Mouse (Mus musculus) MEL (cell line): ENCODE results near the gene Gm21897. TPM values are rescaled to one million over a fixed set of nuclear protein-coding genes. Genes with fewer than 3 reads are reported as not detected.

Experiments
- DNase-seq: peaks from one replicate; pipeline ENCODE4 v3.0.0; 2011; ENCODE audit warnings: low read depth, low spot score
- H3K27ac ChIP-seq: 2 replicates; pipeline ENCODE4 v1.5.1; 2012; ENCODE audit warnings: low read depth, mild to moderate bottlenecking, control low read depth, low read length, moderate library complexity; ENCODE audit not compliant: control insufficient read depth
- H3K27me3 ChIP-seq, 2 experiments: fragments of 150-350 bp in 1 of 2; sonication (generic) in 1 of 2; 2 replicates each; pipeline ENCODE4 v1.6.1; 2012; ENCODE audit warnings: low read length in 2 of 2, mild to moderate bottlenecking in 2 of 2, improper control_type of control experiment in 1 of 2, moderate library complexity in 1 of 2; ENCODE audit not compliant: insufficient read depth in 2 of 2, control insufficient read depth in 1 of 2
- H3K36me3 ChIP-seq, 2 experiments: 2 replicates each; pipeline ENCODE4 v1.6.1; 2012 to 2014; ENCODE audit warnings: low read length in 2 of 2, improper control_type of control experiment in 1 of 2, inconsistent platforms in 1 of 2, mild to moderate bottlenecking in 1 of 2; ENCODE audit not compliant: insufficient read depth in 2 of 2, control insufficient read depth in 1 of 2
- H3K4me1 ChIP-seq, 2 experiments: fragments of 150-350 bp in 1 of 2; sonication (generic) in 1 of 2; 2 replicates each; pipeline ENCODE4 v1.6.1; 2012; ENCODE audit warnings: low read length in 2 of 2, improper control_type of control experiment in 1 of 2, mild to moderate bottlenecking in 1 of 2; ENCODE audit not compliant: insufficient read depth in 2 of 2, control insufficient read depth in 1 of 2
- H3K4me3 ChIP-seq, 2 experiments: fragments of 150-350 bp in 1 of 2; sonication (generic) in 1 of 2; 2 replicates each; pipeline ENCODE4 v1.5.1; 2012; ENCODE audit warnings: low read depth in 2 of 2, low read length in 2 of 2, mild to moderate bottlenecking in 2 of 2, moderate library complexity in 2 of 2, control low read depth in 1 of 2, improper control_type of control experiment in 1 of 2; ENCODE audit not compliant: control insufficient read depth in 1 of 2, insufficient read depth in 1 of 2
- H3K79me2 ChIP-seq: 2 replicates; pipeline ENCODE4 v1.6.1; 2012; ENCODE audit warnings: mild to moderate bottlenecking, low read length, moderate library complexity; ENCODE audit not compliant: control insufficient read depth, poor library complexity, insufficient read depth
- H3K9ac ChIP-seq: 2 replicates; pipeline ENCODE4 v1.6.1; 2012; ENCODE audit warnings: low read depth, mild to moderate bottlenecking, control low read depth, low read length, moderate library complexity; ENCODE audit not compliant: control insufficient read depth, poor library complexity, severe bottlenecking
- H3K9me3 ChIP-seq: fragments of 150-350 bp; sonication (generic); replicated peaks from 2 replicates; pipeline ENCODE4 v1.6.1; 2012; ENCODE audit warnings: mild to moderate bottlenecking, low read length, improper control_type of control experiment, moderate library complexity; ENCODE audit not compliant: insufficient read depth
- CHD2 ChIP-seq: IDR thresholded peaks from 2 replicates; pipeline ENCODE4 v1.6.1; 2011; ENCODE audit warnings: low read length, improper control_type of control experiment
- ELF1 ChIP-seq: IDR thresholded peaks from 2 replicates; pipeline ENCODE4 v1.6.1; 2014; ENCODE audit warnings: low read depth, mild to moderate bottlenecking, inconsistent platforms, low read length, improper control_type of control experiment, moderate library complexity
- EP300 ChIP-seq, 2 experiments: IDR thresholded peaks; 2 replicates each; pipeline ENCODE4 v1.6.1; 2011; ENCODE audit warnings: improper control_type of control experiment in 2 of 2, low read length in 2 of 2, low read depth in 1 of 2, mild to moderate bottlenecking in 1 of 2
- GABPA ChIP-seq: IDR thresholded peaks from 2 replicates; pipeline ENCODE4 v1.6.1; 2012; ENCODE audit warnings: low read depth, mild to moderate bottlenecking, inconsistent platforms, low read length, improper control_type of control experiment, moderate library complexity
- HCFC1 ChIP-seq: IDR thresholded peaks from 2 replicates; pipeline ENCODE4 v1.6.1; 2012; ENCODE audit warnings: low read depth, mild to moderate bottlenecking, inconsistent platforms, low read length, improper control_type of control experiment, moderate library complexity
- KAT2A ChIP-seq: conservative IDR thresholded peaks from 2 replicates; pipeline ENCODE4 v1.6.1; 2012; ENCODE audit warnings: low read depth, low read length, improper control_type of control experiment, inconsistent platforms
- MAZ ChIP-seq: IDR thresholded peaks from 2 replicates; pipeline ENCODE4 v1.6.1; 2012; ENCODE audit warnings: low read depth, mild to moderate bottlenecking, inconsistent platforms, low read length, improper control_type of control experiment
- MXI1 ChIP-seq: IDR thresholded peaks from 2 replicates; pipeline ENCODE4 v1.6.1; 2011; ENCODE audit warnings: mild to moderate bottlenecking, low read depth, low read length, improper control_type of control experiment
- POLR2AphosphoS2 ChIP-seq: IDR thresholded peaks from 2 replicates; pipeline ENCODE4 v1.6.1; 2011; ENCODE audit warnings: low read length, improper control_type of control experiment
- RAD21 ChIP-seq: IDR thresholded peaks from 2 replicates; pipeline ENCODE4 v1.6.1; 2011; ENCODE audit warnings: mild to moderate bottlenecking, low read depth, low read length, improper control_type of control experiment
- RCOR1 ChIP-seq: IDR thresholded peaks from 2 replicates; pipeline ENCODE4 v1.6.1; 2012; ENCODE audit warnings: low read depth, mild to moderate bottlenecking, inconsistent platforms, low read length, improper control_type of control experiment
- SMC3 ChIP-seq: IDR thresholded peaks from 2 replicates; pipeline ENCODE4 v1.6.1; 2011; ENCODE audit warnings: low read depth, low read length, improper control_type of control experiment
- TBP ChIP-seq: IDR thresholded peaks from 2 replicates; pipeline ENCODE4 v1.8.0; 2011; ENCODE audit warnings: low read depth, low read length, improper control_type of control experiment
- UBTF ChIP-seq: IDR thresholded peaks from 2 replicates; pipeline ENCODE4 v1.6.1; 2012; ENCODE audit warnings: low read depth, mild to moderate bottlenecking, inconsistent platforms, low read length, improper control_type of control experiment, moderate library complexity, borderline replicate concordance; ENCODE audit not compliant: insufficient read depth
- USF2 ChIP-seq, 2 experiments: IDR thresholded peaks; 2 replicates each; pipeline ENCODE4 v1.6.1; 2011 to 2012; ENCODE audit warnings: improper control_type of control experiment in 2 of 2, low read length in 2 of 2, borderline replicate concordance in 1 of 2, inconsistent platforms in 1 of 2, low read depth in 1 of 2, mild to moderate bottlenecking in 1 of 2; ENCODE audit not compliant: insufficient read depth in 1 of 2
- ZKSCAN1 ChIP-seq: IDR thresholded peaks from 2 replicates; pipeline ENCODE4 v1.6.1; 2012; ENCODE audit warnings: low read depth, mild to moderate bottlenecking, inconsistent platforms, low read length, improper control_type of control experiment, moderate library complexity
- polyA plus RNA-seq, 2 experiments: library from polyadenylated mRNA; stranded (reverse) in 1 of 2; unstranded in 1 of 2; fragments of >175 nt in 1 of 2; fragments of >200 nt in 1 of 2; gene quantifications; 2 replicates each; pipeline versions ENCODE4 v1.2.1 to v1.2.4; 2012; ENCODE audit warnings: low replicate concordance in 2 of 2, low read depth in 1 of 2; ENCODE audit not compliant: insufficient read length in 2 of 2, insufficient read depth in 1 of 2, missing spikeins in 1 of 2
- total RNA-seq: library from RNA; depleted of rRNA; stranded (reverse); fragments of 300-350 nt; gene quantifications from 2 replicates; pipeline ENCODE4 v1.2.3, GENCODE M21; 2012

The Gm21897 gene
- total and polyA plus RNA-seq, 3 experiments, result not detected

DNA sequence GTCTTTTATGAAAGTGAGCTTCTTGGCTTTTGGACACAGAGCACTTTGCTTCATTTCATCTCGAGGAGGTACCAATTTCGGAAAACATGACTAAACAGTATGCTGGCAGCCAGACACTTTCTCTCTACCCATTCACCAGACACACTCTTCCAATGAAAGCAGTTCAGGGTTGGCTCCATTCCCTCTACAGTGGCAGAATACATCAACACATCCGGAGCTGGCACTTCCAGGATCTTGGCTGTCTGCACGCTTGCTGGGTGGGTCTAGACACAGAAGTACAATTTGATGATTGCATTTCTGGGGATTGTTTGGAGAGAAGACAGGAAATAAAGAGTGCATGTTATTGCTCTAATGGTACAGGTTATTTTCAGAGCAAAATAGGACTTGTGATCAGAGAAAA is 21.8 kb downstream of the Gm21897 start (continued):
- TF ChIP-seq MAZ, result no peak
- no peak for TF ChIP-seq EP300 (IDR thresholded peaks at IDR 0.05; ENCODE audit: low read depth in 1 of 2, low read length in 2 of 2)
- no peak for TF ChIP-seq CHD2
- no peak for TF ChIP-seq SMC3
- TF ChIP-seq, all 39 proteins: peak for 0

DNA sequence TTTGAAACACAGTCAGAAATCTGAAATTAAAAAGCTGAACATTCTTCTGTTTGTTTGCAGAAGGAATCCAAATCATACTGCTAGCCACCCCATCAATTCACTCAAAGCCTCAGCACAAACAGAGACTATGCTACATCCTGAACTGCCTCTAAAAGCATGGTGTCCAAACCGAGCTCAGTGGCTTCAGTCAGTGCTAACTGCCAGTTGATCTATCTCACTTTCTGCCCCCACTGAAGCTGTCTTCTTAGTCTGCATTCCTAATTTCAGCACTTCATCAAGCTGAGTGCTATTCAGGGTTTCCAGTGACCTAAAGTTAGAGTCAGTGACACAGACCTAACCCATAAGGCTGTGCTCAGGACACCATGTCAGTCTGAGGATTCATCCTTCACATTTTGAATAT is 28.8 kb downstream of the Gm21897 start:
- TF ChIP-seq USF2 (IDR thresholded peaks at IDR 0.05; ENCODE audit: borderline replicate concordance in 1 of 2, insufficient read depth in 1 of 2, low read depth in 1 of 2, low read length in 2 of 2) (no peak), KAT2A (no peak), POLR2AphosphoS2 (no peak), GABPA (no peak), MXI1 (no peak), RAD21 (no peak), ZKSCAN1 (no peak), ELF1 (no peak), TBP (no peak), CHD2 (no peak), HCFC1 (no peak)
- H3K27ac ChIP-seq, result no peak overlapping the region
- H3K9ac ChIP-seq, result no peak overlapping the region
- no peaks in the 10 kb centered on the region for H3K79me2 ChIP-seq
- DNase-seq, result no peak
- no peak overlapping the region for H3K4me3 ChIP-seq
- H3K27me3 ChIP-seq, result no peaks in the 10 kb centered on the region
- H3K4me1 ChIP-seq, result no peaks in the 10 kb centered on the region
- no peaks in the 10 kb centered on the region for H3K9me3 ChIP-seq
- H3K36me3 ChIP-seq, result no peaks in the 10 kb centered on the region

DNA sequence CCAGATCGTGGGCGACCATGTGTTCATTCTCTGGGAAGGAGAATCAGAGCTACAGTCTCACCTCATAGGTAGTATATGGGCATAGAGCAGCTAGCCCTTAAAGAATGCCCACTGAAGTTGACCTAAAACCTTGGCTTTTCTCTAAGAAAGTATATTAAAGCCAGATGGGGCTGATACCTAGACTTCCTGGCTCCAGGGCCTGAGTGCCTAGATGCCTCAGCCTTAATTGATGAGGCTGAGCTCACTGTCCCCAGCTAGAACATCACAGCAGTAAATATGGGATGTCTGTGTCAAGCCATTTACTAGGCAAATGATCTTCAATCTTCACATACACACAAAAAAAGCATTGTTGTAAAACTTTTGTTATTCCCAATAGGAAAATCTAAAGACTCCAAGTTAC is 32.1 kb downstream of the Gm21897 start:
- Histone ChIP-seq H3K36me3 (no peaks in the 10 kb centered on the region), H3K4me1 (no peaks in the 10 kb centered on the region), H3K9ac (no peak overlapping the region), H3K9me3 (no peaks in the 10 kb centered on the region), H3K79me2 (no peaks in the 10 kb centered on the region), H3K4me3 (no peak overlapping the region), H3K27me3 (no peaks in the 10 kb centered on the region), H3K27ac (no peak overlapping the region)
- TF ChIP-seq HCFC1, result no peak
- no peak for TF ChIP-seq RCOR1
- TF ChIP-seq UBTF, result no peak
- DNase-seq, result no peak
